Mouse (Mus musculus): Measurements from ENCODE around the gene Agrn. TPM values are rescaled to one million over a fixed set of nuclear protein-coding genes. Genes with fewer than 3 reads are reported as not detected.
A peak's percentile ranks its signal among the peaks of the same experiment; 100 is the strongest.

The Agrn gene
- total and polyA plus RNA-seq, 2 experiments from 2014 or later: 20.1 to 94.4 TPM

GRCm38 (mm10) chr4:156193906-156194305, 3.4 kb downstream of the Agrn start:
- H3K9ac ChIP-seq (replicated peaks; ENCODE audit: low read depth, low read length): no peak overlapping the region
- no peak overlapping the region for H3K4me2 ChIP-seq (ENCODE audit: low read depth, low read length)
- peaks cover 6% of the 10 kb centered on the region; the same call in 1 of the 2 replicates for H3K36me3 ChIP-seq (replicated peaks; ENCODE audit: control insufficient read depth, insufficient read depth, low read length)
- no peak for DNase-seq (ENCODE audit: low spot score)
- H3K27me3 ChIP-seq (ENCODE audit: control insufficient read depth, insufficient read depth, low read length): no peaks in the 10 kb centered on the region
- 80% methylated on average over 5 of the region's 5 CpGs for WGBS
- H3K9me3 ChIP-seq (replicated peaks; ENCODE audit: control insufficient read depth, low read length): no peaks in the 10 kb centered on the region
- H3K27ac ChIP-seq (ENCODE audit: low read depth): no peak overlapping the region
- peaks cover 25% of the 10 kb centered on the region for H3K4me1 ChIP-seq (ENCODE audit: control insufficient read depth, insufficient read depth)
- TF ChIP-seq EP300 (IDR thresholded peaks at IDR 0.05; ENCODE audit: low read depth) (no peak), CTCF (IDR thresholded peaks at IDR 0.05; ENCODE audit: low read depth) (no peak)
- H3K4me3 ChIP-seq (ENCODE audit: low read depth, low read length): no peak overlapping the region
- ATAC-seq (ENCODE audit: insufficient read depth, low read depth): no peak

GRCm38 (mm10) chr4:156193200-156193590, 4.1 kb downstream of the Agrn start:
- H3K9me3 ChIP-seq (replicated peaks; ENCODE audit: control insufficient read depth, low read length): no peaks in the 10 kb centered on the region
- H3K36me3 ChIP-seq (replicated peaks; ENCODE audit: control insufficient read depth, insufficient read depth, low read length): peaks cover 6% of the 10 kb centered on the region; the same call in 1 of the 2 replicates
- H3K4me1 ChIP-seq (ENCODE audit: control insufficient read depth, insufficient read depth): peaks cover 28% of the 10 kb centered on the region
- no peaks in the 10 kb centered on the region for H3K27me3 ChIP-seq (ENCODE audit: control insufficient read depth, insufficient read depth, low read length)
- H3K4me2 ChIP-seq (ENCODE audit: low read depth, low read length): no peak overlapping the region
- no peak overlapping the region for H3K4me3 ChIP-seq (ENCODE audit: low read depth, low read length)
- no peak overlapping the region for H3K27ac ChIP-seq (ENCODE audit: low read depth)
- ATAC-seq (ENCODE audit: insufficient read depth, low read depth) (no peak), DNase-seq (ENCODE audit: low spot score) (no peak)
- 32% methylated on average over 2 of the region's 2 CpGs for WGBS
- no peak for TF ChIP-seq CTCF (IDR thresholded peaks at IDR 0.05; ENCODE audit: low read depth)
- no peak for TF ChIP-seq EP300 (IDR thresholded peaks at IDR 0.05; ENCODE audit: low read depth)
- no peak overlapping the region for H3K9ac ChIP-seq (replicated peaks; ENCODE audit: low read depth, low read length)

DNA sequence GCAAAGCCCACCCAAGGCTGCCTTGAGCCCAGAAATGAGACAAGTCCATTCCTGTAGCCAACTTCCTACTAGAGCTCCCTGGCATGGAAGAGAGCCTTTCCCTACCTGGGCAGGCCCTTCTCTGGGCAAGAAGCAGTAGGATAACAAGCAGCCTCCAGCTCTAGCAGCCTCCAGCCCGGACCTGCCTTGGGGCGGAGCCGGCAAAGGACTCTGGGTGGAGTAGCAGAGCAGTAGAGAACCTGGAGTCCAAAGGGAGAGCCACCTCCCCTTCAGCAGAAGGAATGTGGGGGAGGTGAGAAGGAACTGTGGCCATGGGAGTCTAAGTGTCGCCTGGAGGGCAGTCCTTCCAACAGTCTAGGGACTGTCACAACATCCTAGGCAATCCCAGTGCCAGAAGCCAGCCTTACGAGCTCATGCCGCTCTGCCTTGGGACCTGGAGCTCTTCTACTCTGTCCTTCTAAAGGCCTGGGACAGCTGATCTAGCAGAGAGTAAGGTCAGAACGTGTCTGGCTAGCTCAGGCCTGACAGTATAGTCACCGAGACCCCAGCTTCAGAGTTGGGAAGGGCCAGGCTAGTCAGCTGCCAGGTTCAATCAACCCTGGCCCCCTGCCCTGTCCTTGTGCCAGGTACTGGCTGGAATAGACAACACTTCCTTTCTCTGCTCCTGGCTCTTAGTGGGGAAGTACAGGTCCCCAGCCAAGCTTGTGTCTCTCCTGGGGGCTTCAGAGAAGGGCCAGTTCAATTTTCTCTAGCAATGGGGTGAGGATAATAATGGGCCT, 4.7 kb downstream of the Agrn start:
- 44% methylated on average over 8 of the region's 8 CpGs for WGBS
- no peak for DNase-seq (ENCODE audit: low spot score)
- peak overlapping the region; percentile 54 for H3K27ac ChIP-seq (ENCODE audit: low read depth)
- no peaks in the 10 kb centered on the region for H3K9me3 ChIP-seq (replicated peaks; ENCODE audit: control insufficient read depth, low read length)
- H3K4me2 ChIP-seq (ENCODE audit: low read depth, low read length): no peak overlapping the region
- TF ChIP-seq EP300 (IDR thresholded peaks at IDR 0.05; ENCODE audit: low read depth) (no peak), CTCF (IDR thresholded peaks at IDR 0.05; ENCODE audit: low read depth) (no peak)
- ATAC-seq (ENCODE audit: insufficient read depth, low read depth): no peak
- peaks cover 6% of the 10 kb centered on the region; the same call in 1 of the 2 replicates for H3K36me3 ChIP-seq (replicated peaks; ENCODE audit: control insufficient read depth, insufficient read depth, low read length)
- H3K4me1 ChIP-seq (ENCODE audit: control insufficient read depth, insufficient read depth): peaks cover 28% of the 10 kb centered on the region
- H3K9ac ChIP-seq (replicated peaks; ENCODE audit: low read depth, low read length): no peak overlapping the region
- H3K4me3 ChIP-seq (ENCODE audit: low read depth, low read length): no peak overlapping the region
- H3K27me3 ChIP-seq (ENCODE audit: control insufficient read depth, insufficient read depth, low read length): no peaks in the 10 kb centered on the region

DNA sequence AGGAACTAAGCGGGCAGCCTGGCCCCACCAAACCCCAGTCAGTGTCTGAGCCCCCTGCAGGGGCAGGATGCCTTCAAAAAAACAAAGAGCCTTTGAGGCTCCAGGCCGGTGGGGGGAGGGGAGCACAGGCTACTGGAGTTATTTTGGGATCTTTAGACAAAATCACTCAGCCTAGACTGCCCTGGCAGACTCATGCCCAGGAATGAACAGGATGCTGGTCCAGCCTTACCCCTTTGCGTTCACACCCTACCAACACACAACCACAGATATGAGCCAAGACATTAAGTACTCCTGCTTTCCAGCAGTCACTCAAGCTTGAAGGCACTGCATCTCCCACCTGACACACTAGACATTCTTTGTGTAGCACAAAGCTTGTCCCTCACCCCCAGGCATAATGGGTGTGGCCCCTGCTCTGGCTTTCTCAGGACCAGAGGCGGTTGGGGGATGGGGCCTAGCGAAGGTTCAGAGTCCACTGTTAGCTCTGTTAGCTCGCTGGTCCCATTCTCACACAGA, 8.4 kb downstream of the Agrn start:
- H3K27me3 ChIP-seq (ENCODE audit: control insufficient read depth, insufficient read depth, low read length): no peaks in the 10 kb centered on the region
- H3K27ac ChIP-seq (ENCODE audit: low read depth): no peak overlapping the region
- ATAC-seq (ENCODE audit: insufficient read depth, low read depth): peak; percentile 30; the same call in 1 of the 2 replicates
- TF ChIP-seq CTCF (IDR thresholded peaks at IDR 0.05; ENCODE audit: low read depth) (no peak), EP300 (IDR thresholded peaks at IDR 0.05; ENCODE audit: low read depth) (no peak)
- no peaks in the 10 kb centered on the region for H3K9me3 ChIP-seq (replicated peaks; ENCODE audit: control insufficient read depth, low read length)
- DNase-seq (ENCODE audit: low spot score): no peak
- H3K36me3 ChIP-seq (replicated peaks; ENCODE audit: control insufficient read depth, insufficient read depth, low read length): peaks cover 6% of the 10 kb centered on the region; the same call in 1 of the 2 replicates
- 33% methylated on average over 6 of the region's 6 CpGs for WGBS
- no peak overlapping the region for H3K4me2 ChIP-seq (ENCODE audit: low read depth, low read length)
- H3K4me3 ChIP-seq (ENCODE audit: low read depth, low read length): no peak overlapping the region
- no peak overlapping the region; the same call in 1 of the 2 replicates for H3K9ac ChIP-seq (replicated peaks; ENCODE audit: low read depth, low read length)
- H3K4me1 ChIP-seq (ENCODE audit: control insufficient read depth, insufficient read depth): peaks cover 37% of the 10 kb centered on the region

DNA sequence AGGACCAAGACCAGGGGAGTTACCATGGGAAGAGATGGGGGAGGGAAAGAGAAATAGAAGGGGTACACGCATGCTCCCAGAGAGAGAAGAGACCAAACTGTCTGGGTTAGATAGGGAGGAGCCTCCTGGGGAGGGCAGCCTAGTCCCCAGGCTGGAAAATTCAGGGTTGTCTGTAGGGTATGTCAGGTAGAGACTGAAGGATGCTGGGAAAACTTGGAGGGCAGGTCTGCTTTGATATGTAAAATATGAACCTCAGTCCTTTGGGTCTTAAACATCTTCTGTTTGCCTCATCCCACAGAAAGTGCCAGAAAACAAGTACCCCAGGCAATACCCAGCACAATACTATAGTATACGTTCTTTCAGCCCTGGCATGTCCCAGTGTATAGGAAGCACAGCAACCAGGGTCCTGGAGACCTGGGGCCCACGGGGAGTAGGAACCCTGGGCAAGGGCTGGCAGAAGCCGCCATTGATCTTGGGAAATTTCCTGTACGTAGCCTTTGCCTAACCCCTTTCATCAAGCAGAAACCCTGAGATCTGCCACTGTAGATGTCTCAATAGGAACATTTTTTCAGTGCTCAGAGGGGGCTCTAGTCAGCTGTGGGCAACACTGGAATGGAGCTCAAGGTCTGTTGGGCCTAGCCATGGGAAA, 9.0 kb downstream of the Agrn start:
- WGBS: 73% methylated on average over 5 of the region's 5 CpGs
- DNase-seq (ENCODE audit: low spot score): no peak
- Histone ChIP-seq H3K27me3 (ENCODE audit: control insufficient read depth, insufficient read depth, low read length) (no peaks in the 10 kb centered on the region), H3K4me2 (ENCODE audit: low read depth, low read length) (no peak overlapping the region), H3K4me3 (ENCODE audit: low read depth, low read length) (no peak overlapping the region), H3K27ac (ENCODE audit: low read depth) (no peak overlapping the region), H3K9ac (replicated peaks; ENCODE audit: low read depth, low read length) (no peak overlapping the region), H3K9me3 (replicated peaks; ENCODE audit: control insufficient read depth, low read length) (no peaks in the 10 kb centered on the region), H3K4me1 (ENCODE audit: control insufficient read depth, insufficient read depth) (peaks cover 34% of the 10 kb centered on the region), H3K36me3 (replicated peaks; ENCODE audit: control insufficient read depth, insufficient read depth, low read length) (peaks cover 6% of the 10 kb centered on the region; the same call in 1 of the 2 replicates)
- TF ChIP-seq EP300 (IDR thresholded peaks at IDR 0.05; ENCODE audit: low read depth): no peak
- TF ChIP-seq CTCF (IDR thresholded peaks at IDR 0.05; ENCODE audit: low read depth): no peak
- ATAC-seq (ENCODE audit: insufficient read depth, low read depth): no peak
